Mouse (Mus musculus): ENCODE measurements around the gene Atad5. TPM values are rescaled to one million over a fixed set of nuclear protein-coding genes. Genes with fewer than 3 reads are reported as not detected.
"Not testable (repeated sequence)": the region's sequence is repeated elsewhere in the genome, so short reads cannot be mapped to it uniquely, and the experiment has no call there.

The Atad5 gene
- polyA plus RNA-seq, 1 experiment from 2014 or later: 9.4 TPM

DNA sequence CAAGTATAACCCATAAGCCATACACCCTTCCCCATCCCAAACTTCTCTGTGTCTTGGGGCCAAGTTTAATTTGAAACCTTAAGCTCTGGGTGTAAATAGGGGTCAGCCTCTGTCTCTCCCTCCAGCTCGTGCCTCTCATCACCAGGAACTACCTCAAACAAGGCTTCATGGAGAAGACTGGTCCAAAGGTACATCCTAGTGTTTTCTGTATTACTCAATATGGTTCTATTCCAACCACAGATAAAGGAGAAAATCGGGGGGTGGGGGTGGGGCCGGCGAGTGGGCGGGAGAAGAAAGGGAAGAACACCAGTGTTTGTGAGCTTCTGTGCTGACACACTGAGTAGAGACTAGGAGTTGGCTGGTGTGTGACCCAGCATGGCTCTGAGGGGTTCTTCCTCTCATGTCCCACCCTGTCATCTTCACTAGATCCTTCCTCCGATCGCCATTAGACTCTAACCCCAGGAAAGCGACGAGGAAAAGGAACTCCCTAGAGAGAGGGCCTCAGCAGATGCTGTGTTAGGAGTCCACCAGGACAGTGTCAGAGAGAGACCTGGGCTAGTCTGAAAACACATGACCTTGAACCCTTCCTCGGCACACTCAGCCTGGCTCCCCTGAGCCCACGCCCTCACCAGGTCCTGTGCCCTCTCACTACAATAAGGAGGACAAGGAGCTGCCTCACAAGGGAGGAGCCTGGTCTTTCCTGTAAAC is 84.9 kb downstream of the Atad5 start:
- Histone ChIP-seq H3K4me3 (no peak overlapping the region), H3K4me1 (no peaks in the 10 kb centered on the region), H3K27ac (no peak overlapping the region), H3K27me3 (replicated peaks) (peaks cover 4% of the 10 kb centered on the region; the same call in 1 of the 2 replicates), H3K4me2 (replicated peaks) (no peak overlapping the region), H3K9me3 (no peaks in the 10 kb centered on the region), H3K36me3 (no peaks in the 10 kb centered on the region), H3K9ac (no peak overlapping the region)
- WGBS: 84% methylated on average over 11 of the region's 11 CpGs
- ATAC-seq (ENCODE audit: low FRiP score, low read depth): no peak

GRCm38 (mm10) chr11:80176911-80177895 is 88.0 kb downstream of the Atad5 start:
- Histone ChIP-seq H3K9ac (no peak overlapping the region), H3K36me3 (no peaks in the 10 kb centered on the region), H3K27ac (no peak overlapping the region), H3K9me3 (no peaks in the 10 kb centered on the region), H3K4me3 (no peak overlapping the region), H3K4me1 (no peaks in the 10 kb centered on the region), H3K4me2 (replicated peaks) (no peak overlapping the region), H3K27me3 (replicated peaks) (peaks cover 4% of the 10 kb centered on the region; the same call in 1 of the 2 replicates)
- no peak for ATAC-seq (ENCODE audit: low FRiP score, low read depth)
- 82% methylated on average over 11 of the region's 11 CpGs for WGBS

DNA sequence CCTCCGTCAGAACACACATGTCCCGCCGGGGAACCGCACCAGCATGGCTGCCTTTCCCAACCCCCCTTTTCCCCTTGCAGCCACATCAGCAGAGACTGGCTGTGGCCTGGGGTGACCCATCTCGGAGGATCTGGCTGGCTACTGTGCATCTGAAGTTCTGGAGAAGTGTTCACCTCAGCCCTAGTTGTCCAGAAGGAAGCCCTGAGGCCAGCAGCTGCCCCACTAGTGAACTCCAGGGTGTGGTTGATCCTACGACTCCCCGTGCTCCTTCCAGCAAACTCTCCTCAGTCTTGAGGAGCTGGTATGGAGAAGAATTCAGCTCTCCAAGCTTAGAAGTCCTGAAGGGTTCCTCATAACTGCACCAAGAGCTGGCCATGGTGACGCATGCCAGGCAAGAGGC is 89.1 kb downstream of the Atad5 start:
- H3K4me3 ChIP-seq: no peak overlapping the region
- no peaks in the 10 kb centered on the region for H3K4me1 ChIP-seq
- H3K9me3 ChIP-seq: no peaks in the 10 kb centered on the region
- H3K27me3 ChIP-seq (replicated peaks): peaks cover 4% of the 10 kb centered on the region; the same call in 1 of the 2 replicates
- ATAC-seq (ENCODE audit: low FRiP score, low read depth): no peak
- H3K9ac ChIP-seq: no peak overlapping the region
- H3K36me3 ChIP-seq: no peaks in the 10 kb centered on the region
- no peak overlapping the region for H3K27ac ChIP-seq
- H3K4me2 ChIP-seq (replicated peaks): no peak overlapping the region
- 89% methylated on average over 8 of the region's 8 CpGs for WGBS

DNA sequence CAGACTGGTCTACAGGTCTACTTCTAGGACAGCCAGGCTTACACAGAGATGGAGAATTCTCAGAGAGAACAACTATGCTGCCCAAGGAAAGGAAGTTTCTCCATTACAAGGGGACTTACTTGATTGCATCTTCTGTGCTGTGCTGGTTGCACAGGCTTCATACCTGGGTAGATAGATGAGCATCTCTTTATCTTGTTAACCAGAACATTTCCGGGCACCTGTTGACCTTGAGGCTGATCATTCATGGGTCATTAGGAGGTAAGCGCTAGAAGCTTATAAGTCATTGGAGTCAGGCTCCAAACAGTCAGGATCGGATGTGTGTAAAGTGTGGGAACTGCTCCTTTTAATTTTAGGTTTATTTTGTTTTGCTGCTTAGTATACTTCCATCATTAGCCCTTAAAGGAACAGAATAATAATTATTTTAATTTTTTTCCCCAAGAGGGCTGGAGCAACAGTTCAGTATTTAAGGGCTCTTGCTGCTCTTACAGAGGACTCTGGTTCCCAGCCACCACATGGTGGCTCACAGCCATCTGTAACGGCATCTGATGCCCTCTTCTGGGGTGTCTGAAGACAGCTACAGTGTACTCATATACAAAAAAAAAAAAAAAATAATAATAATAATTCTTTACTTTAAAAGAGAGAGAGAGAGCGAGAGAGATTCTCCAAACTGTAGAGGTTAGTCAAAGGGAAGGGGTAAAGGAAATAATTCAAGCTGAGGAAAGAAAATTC is 92.0 kb downstream of the Atad5 start:
- no peak overlapping the region for H3K9ac ChIP-seq
- H3K4me3 ChIP-seq: no peak overlapping the region
- H3K27ac ChIP-seq: no peak overlapping the region
- H3K4me1 ChIP-seq: 0 out of 2 replicates have a peak, but pooled peaks cover 5% of the 10 kb centered on the region
- H3K9me3 ChIP-seq: no peaks in the 10 kb centered on the region
- peaks cover under 1% of the 10 kb centered on the region; the same call in 1 of the 2 replicates for H3K27me3 ChIP-seq (replicated peaks)
- no peaks in the 10 kb centered on the region for H3K36me3 ChIP-seq
- 70% methylated on average over 5 of the region's 5 CpGs for WGBS
- no peak for ATAC-seq (ENCODE audit: low FRiP score, low read depth)
- H3K4me2 ChIP-seq (replicated peaks): no peak overlapping the region

- H3K4me1 ChIP-seq; ATAC-seq (ENCODE audit: low FRiP score, low read depth); H3K9me3 ChIP-seq; H3K9ac ChIP-seq; H3K36me3 ChIP-seq; H3K27ac ChIP-seq; H3K27me3 ChIP-seq (replicated peaks): not testable (repeated sequence)
- WGBS: 46% methylated on average over 12 of the region's 12 CpGs
- Histone ChIP-seq H3K4me3 (peak overlapping the region; percentile 53), H3K4me2 (replicated peaks) (peak overlapping the region; percentile 72)
These were observed 94.0 kb downstream of the Atad5 start for GRCm38 (mm10) chr11:80183054-80183704.

DNA sequence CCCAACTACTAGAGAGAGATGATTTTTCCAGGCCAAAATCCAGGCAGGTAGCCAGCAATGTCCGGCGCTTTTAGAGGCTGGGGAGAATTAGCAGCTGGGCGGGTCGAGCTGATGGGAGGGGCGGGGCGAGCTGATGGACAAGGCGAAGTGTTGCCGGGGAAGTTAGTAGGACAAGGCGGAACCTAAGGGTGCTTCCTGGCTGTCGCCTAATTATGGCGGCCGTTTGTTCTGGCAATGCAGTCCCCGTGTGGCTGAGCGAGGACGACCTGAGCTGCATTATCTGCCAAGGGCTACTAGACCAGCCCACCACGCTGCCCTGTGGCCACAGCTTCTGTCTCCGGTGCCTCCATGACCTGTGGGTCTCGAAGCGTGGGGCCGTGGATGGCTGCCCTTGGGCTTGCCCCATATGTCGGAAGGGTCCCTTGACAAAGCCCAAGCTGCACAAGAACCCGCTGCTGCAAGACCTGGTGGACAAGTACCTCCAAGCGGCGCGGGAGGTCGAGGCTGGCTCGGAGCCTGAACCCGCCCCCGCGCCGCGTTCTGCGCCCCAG is 94.6 kb downstream of the Atad5 start, which contains the start of gene Rnf135:
Gene Rnf135 (plus strand): TSS at position 147 of the 551 bp plus-strand sequence.
- WGBS: 1% methylated on average over 33 of the region's 33 CpGs

DNA sequence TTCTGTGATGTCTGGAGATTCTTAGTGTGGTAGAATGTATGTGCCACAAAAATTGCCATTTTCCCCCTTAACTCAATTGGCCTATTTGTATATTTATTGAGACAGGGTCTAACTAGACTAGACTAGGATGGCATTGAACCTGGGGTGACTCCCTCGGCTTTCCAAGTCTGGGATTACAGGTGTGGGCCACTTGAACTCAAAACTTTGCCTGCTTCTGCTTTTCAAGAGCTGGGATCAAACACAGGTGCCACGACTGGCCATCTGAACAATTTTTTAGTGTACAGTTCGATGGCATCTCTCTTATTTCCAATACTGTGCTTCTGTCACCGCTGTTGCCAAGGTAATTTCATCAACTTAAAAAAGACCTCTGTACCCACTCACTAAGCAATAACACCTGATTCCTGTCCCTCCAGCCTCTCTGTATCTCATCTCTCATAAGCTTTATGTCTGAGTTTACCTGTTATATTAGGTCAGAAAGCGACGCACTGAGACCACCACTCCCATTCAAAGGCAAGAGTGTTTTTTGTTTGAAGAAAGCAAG is 95.4 kb downstream of the Atad5 start:
- 93% methylated on average over 6 of the region's 6 CpGs for WGBS
- Histone ChIP-seq H3K4me2 (replicated peaks) (peak overlapping the region; percentile 72), H3K9ac (no peak overlapping the region)

More for the DNA sequence above, 94.6 kb downstream of the Atad5 start, which contains the start of gene Rnf135:
- peak within 1 kb of the TSS; percentile 42; the same call in 1 of the 2 replicates for H3K9ac ChIP-seq
- peak within 1 kb of the TSS; percentile 72 for H3K4me2 ChIP-seq (replicated peaks)
- ATAC-seq (ENCODE audit: low FRiP score, low read depth): no peak
- H3K4me3 ChIP-seq: peak within 1 kb of the TSS; percentile 53
- no peak within 1 kb of the TSS for H3K27ac ChIP-seq
- no peaks in the 10 kb centered on the region for H3K9me3 ChIP-seq
- no peaks in the 10 kb centered on the region for H3K36me3 ChIP-seq
- H3K4me1 ChIP-seq: 0 out of 2 replicates have a peak, but pooled peaks cover 5% of the 10 kb centered on the region
- H3K27me3 ChIP-seq (replicated peaks): no peaks in the 10 kb centered on the region

More for the DNA sequence above, 95.4 kb downstream of the Atad5 start:
- no peaks in the 10 kb centered on the region for H3K36me3 ChIP-seq
- H3K4me3 ChIP-seq: 0 out of 2 replicates have a peak overlapping the region, but pooled peaks have one; percentile 53
- H3K27me3 ChIP-seq (replicated peaks): no peaks in the 10 kb centered on the region
- H3K27ac ChIP-seq: no peak overlapping the region
- ATAC-seq (ENCODE audit: low FRiP score, low read depth): no peak
- no peaks in the 10 kb centered on the region for H3K9me3 ChIP-seq
- H3K4me1 ChIP-seq: 0 out of 2 replicates have a peak, but pooled peaks cover 5% of the 10 kb centered on the region

Other genes starting within 250 kb of the Atad5 start
- 61.6 and 62.6 TPM in 2 replicates for gene Utp6, start 127.0 kb upstream of the Atad5 start, polyA plus RNA-seq (2016; fragmentation: Nextera tagmentation; extraction: Ambion mirVana)
- gene Suz12, start 96.3 kb upstream of the Atad5 start, polyA plus RNA-seq (2016; fragmentation: Nextera tagmentation; extraction: Ambion mirVana): 23.7 and 24.3 TPM in 2 replicates
- gene Crlf3, start 8.4 kb upstream of the Atad5 start, polyA plus RNA-seq (2016; fragmentation: Nextera tagmentation; extraction: Ambion mirVana): 24.0 and 25.2 TPM in 2 replicates
- gene Tefm, start 52.8 kb downstream of the Atad5 start, polyA plus RNA-seq (2016; fragmentation: Nextera tagmentation; extraction: Ambion mirVana): 25.8 and 31.6 TPM in 2 replicates
- 2.5 and 2.9 TPM in 2 replicates for gene Adap2, start 64.7 kb downstream of the Atad5 start, polyA plus RNA-seq (2016; fragmentation: Nextera tagmentation; extraction: Ambion mirVana)
- gene Rnf135, start 94.5 kb downstream of the Atad5 start, polyA plus RNA-seq (2016; fragmentation: Nextera tagmentation; extraction: Ambion mirVana): 3.0 and 3.2 TPM in 2 replicates
- gene Rhot1, start 119.6 kb downstream of the Atad5 start, polyA plus RNA-seq (2016; fragmentation: Nextera tagmentation; extraction: Ambion mirVana): 70.9 and 72.1 TPM in 2 replicates
- gene Rhbdl3, start 211.5 kb downstream of the Atad5 start, polyA plus RNA-seq (2016; fragmentation: Nextera tagmentation; extraction: Ambion mirVana): 55.9 and 59.2 TPM in 2 replicates